Mouse (Mus musculus): ENCODE measurements around the gene Nfxl1.
"Not testable (repeated sequence)": the region's sequence is repeated elsewhere in the genome, so short reads cannot be mapped to it uniquely, and the experiment has no call there.

- TF ChIP-seq POLR2A (IDR thresholded peaks at IDR 0.05; ENCODE audit: low read depth, low read length); CTCF (IDR thresholded peaks at IDR 0.05; ENCODE audit: extremely low read depth, insufficient read depth, insufficient read length, insufficient replicate concordance): not testable (repeated sequence)
Measured at GRCm38 (mm10) chr5:72586122-72586521, 26.6 kb upstream of the Nfxl1 start.
